Mouse (Mus musculus) liver, embryonic 14.5 days (tissue): ENCODE data around the gene Lkaaear1. TPM values are rescaled to one million over a fixed set of nuclear protein-coding genes. Genes with fewer than 3 reads are reported as not detected.

Experiments used
- ATAC-seq: fragments of 200-750 bp; cut with Nextera tagmentation; 2 replicates; pipeline ENCODE4 v1.8.0; 2017; ENCODE audit warnings: moderate number of reproducible peaks, mild to moderate bottlenecking, moderate library complexity; ENCODE audit not compliant: insufficient read depth
- DNase-seq, 3 experiments: peaks; one replicate each; pipeline ENCODE4 v3.0.0-alpha.2; 2012 to 2013; ENCODE audit warnings: low read depth in 3 of 3, low spot score in 3 of 3
- H3K27ac ChIP-seq: fragments of 300-500 bp; sonication (generic); 2 replicates; pipeline ENCODE4 v1.5.1; 2014; ENCODE audit warnings: moderate library complexity, mild to moderate bottlenecking, control low read depth, inconsistent platforms
- H3K27me3 ChIP-seq: fragments of 300-500 bp; sonication (generic); 2 replicates; pipeline ENCODE4 v1.6.1; 2014; ENCODE audit warnings: mild to moderate bottlenecking, low read length, moderate library complexity; ENCODE audit not compliant: control insufficient read depth, insufficient read depth
- H3K36me3 ChIP-seq: fragments of 300-500 bp; sonication (generic); replicated peaks from 2 replicates; pipeline ENCODE4 v1.6.1; 2014; ENCODE audit warnings: low read depth; ENCODE audit not compliant: control insufficient read depth, insufficient read depth
- H3K4me1 ChIP-seq, 2 experiments: fragments of 200-500 bp in 1 of 2; fragments of 300-500 bp in 1 of 2; sonication (generic) in 1 of 2; replicated peaks; 2 replicates each; pipeline ENCODE4 v1.6.1; 2012 to 2014; ENCODE audit warnings: antibody characterized with exemption in 1 of 2, inconsistent platforms in 1 of 2, low read length in 1 of 2; ENCODE audit not compliant: control insufficient read depth in 2 of 2, insufficient read depth in 2 of 2
- H3K4me2 ChIP-seq: fragments of 300-500 bp; sonication (generic); 2 replicates; pipeline ENCODE4 v1.6.1; 2014; ENCODE audit warnings: low read depth, mild to moderate bottlenecking, control low read depth, moderate library complexity
- H3K4me3 ChIP-seq, 2 experiments: fragments of 200-500 bp in 1 of 2; fragments of 300-500 bp in 1 of 2; sonication (generic) in 1 of 2; 2 replicates each; pipeline ENCODE4 v1.5.1; 2012 to 2014; ENCODE audit warnings: low read depth in 2 of 2, low read length in 2 of 2, mild to moderate bottlenecking in 2 of 2, control low read depth in 1 of 2, inconsistent platforms in 1 of 2, moderate library complexity in 1 of 2; ENCODE audit not compliant: insufficient read depth in 1 of 2
- H3K9ac ChIP-seq: fragments of 300-500 bp; sonication (generic); replicated peaks from 2 replicates; pipeline ENCODE4 v1.6.1; 2014; ENCODE audit warnings: mild to moderate bottlenecking, control low read depth, moderate library complexity
- H3K9me3 ChIP-seq: fragments of 300-500 bp; sonication (generic); 2 replicates; pipeline ENCODE4 v1.6.1; 2016; ENCODE audit warnings: low read length, mixed read lengths; ENCODE audit not compliant: control insufficient read depth
- CTCF ChIP-seq: IDR thresholded peaks from 2 replicates; pipeline ENCODE4 v1.5.1; 2016; ENCODE audit warnings: antibody characterized with exemption, low read depth, control low read depth
- EP300 ChIP-seq: IDR thresholded peaks from 2 replicates; pipeline ENCODE4 v1.6.1; 2016; ENCODE audit warnings: antibody characterized with exemption, low read depth
- WGBS: fragments of 180-500 bp; shearing (Covaris S2); extraction: QIAGEN DNeasy Blood & Tissue Kit; methylation state at CpG from one replicate; pipeline ENCODE4 v1.1.7; 2014; ENCODE audit not compliant: insufficient replicate concordance; 5-methylcytosine and 5-hydroxymethylcytosine counted together
- polyA plus RNA-seq, 2 experiments: library from polyadenylated mRNA; depleted of rRNA in 1 of 2; stranded (reverse) in 1 of 2; unstranded in 1 of 2; fragments of >200 nt; fragmentation: Nextera tagmentation in 1 of 2; extraction: Ambion mirVana in 1 of 2; gene quantifications; 2 replicates each; pipeline versions ENCODE4 v1.2.1 to v1.2.3; 2012 to 2014

The Lkaaear1 gene
- polyA plus RNA-seq, 2 experiments, result not detected

DNA sequence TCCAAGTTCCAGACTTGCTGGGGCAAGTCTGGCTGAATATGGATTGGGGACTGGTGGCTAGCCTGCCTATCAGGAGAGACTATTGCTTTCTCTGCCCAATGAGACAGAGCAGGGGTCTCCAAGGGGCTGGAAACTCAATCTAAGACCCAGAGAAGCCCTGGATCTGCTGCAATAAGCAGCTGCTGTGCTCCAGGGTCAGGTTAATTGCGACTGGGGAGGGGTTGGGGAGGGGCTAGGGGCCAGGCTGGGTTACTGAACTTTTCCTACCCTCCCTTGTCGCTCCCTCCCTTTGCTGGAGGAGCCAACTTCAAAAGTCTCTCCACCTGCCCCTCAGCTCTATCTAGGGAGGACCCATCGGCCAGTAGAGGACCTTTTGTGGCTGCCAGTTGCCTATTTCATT is 41.5 kb downstream of the Lkaaear1 start, which contains the start of gene Gm29797:
Gm29797 (plus strand) TSS at position 301 of the 400 bp plus-strand sequence.
- no peak for TF ChIP-seq CTCF
- no peak for TF ChIP-seq EP300
- H3K9me3 ChIP-seq, result no peaks in the 10 kb centered on the region
- WGBS, result 54% methylated on average over 3 of the region's 3 CpGs
- H3K27me3 ChIP-seq, result no peaks in the 10 kb centered on the region
- H3K4me3 ChIP-seq, result no peak within 1 kb of the TSS
- no peak within 1 kb of the TSS for H3K4me2 ChIP-seq
- H3K36me3 ChIP-seq, result peaks cover 5% of the 10 kb centered on the region
- no peak within 1 kb of the TSS for H3K9ac ChIP-seq
- ATAC-seq, result no peak
- no peak within 1 kb of the TSS for H3K27ac ChIP-seq
- H3K4me1 ChIP-seq, result peaks cover 0 to 7% of the 10 kb centered on the region in 2 experiments; a peak in 1 of 4 replicates
- DNase-seq, result no peak

DNA sequence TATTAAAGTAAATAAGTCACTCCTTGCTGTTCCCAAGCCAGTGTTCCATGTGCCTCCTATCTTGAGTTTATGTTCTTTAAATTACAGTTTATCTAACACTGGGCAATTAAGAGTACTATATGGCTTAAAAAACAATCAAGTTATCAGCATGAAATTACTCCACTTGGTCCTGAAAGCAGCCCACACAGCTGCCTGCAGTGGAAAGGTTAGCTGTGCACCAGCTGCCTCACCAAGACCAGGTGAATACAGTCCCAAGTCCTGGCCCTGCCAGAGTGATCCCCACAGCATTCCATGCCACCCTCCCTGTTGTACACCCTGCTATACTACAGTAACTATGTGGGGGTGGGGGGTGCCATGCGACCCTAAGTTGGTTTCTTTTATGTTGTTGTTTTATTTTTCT is 44.7 kb downstream of the Lkaaear1 start:
- no peak for TF ChIP-seq CTCF
- H3K36me3 ChIP-seq, result peaks cover 23% of the 10 kb centered on the region
- no peak overlapping the region for H3K4me3 ChIP-seq
- H3K9me3 ChIP-seq, result no peaks in the 10 kb centered on the region
- WGBS, result 71% methylated on average over 1 of the region's 1 CpGs
- DNase-seq, result no peak
- H3K27me3 ChIP-seq, result no peaks in the 10 kb centered on the region
- no peak for ATAC-seq
- H3K27ac ChIP-seq, result no peak overlapping the region
- H3K9ac ChIP-seq, result no peak overlapping the region
- H3K4me1 ChIP-seq, result no peaks in the 10 kb centered on the region
- H3K4me2 ChIP-seq, result no peak overlapping the region

- H3K9me3 ChIP-seq, result no peaks in the 10 kb centered on the region
- no peak overlapping the region for H3K9ac ChIP-seq
- TF ChIP-seq EP300 (no peak), CTCF (no peak)
- no peak overlapping the region for H3K4me3 ChIP-seq
- H3K4me2 ChIP-seq, result no peak overlapping the region
- H3K27ac ChIP-seq, result no peak overlapping the region
- H3K4me1 ChIP-seq, result no peaks in the 10 kb centered on the region
- H3K36me3 ChIP-seq, result peaks cover 23% of the 10 kb centered on the region
- no peaks in the 10 kb centered on the region for H3K27me3 ChIP-seq
- DNase-seq (no peak), ATAC-seq (no peak)
Observed at GRCm38 (mm10) chr2:181653065-181653464, 45.2 kb downstream of the Lkaaear1 start.

DNA sequence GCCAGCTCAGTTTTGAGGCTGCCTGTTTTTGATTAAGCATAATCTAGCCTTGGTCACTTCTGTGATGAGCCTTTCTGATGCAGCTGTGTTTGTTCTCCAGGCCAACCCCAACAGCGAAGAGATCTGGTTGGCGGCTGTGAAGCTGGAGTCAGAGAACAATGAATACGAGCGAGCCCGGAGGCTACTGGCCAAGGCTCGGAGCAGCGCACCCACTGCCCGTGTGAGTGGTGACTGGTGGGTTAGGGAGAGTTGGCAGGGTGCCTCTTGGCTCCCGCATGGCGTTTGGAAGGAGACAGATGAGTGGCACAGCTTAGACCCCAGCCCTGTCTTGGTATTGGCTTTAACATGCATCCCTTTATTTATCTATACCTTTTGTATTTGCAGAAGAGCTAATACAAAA is 49.3 kb downstream of the Lkaaear1 start:
- Histone ChIP-seq H3K9me3 (no peaks in the 10 kb centered on the region), H3K27ac (no peak overlapping the region), H3K27me3 (no peaks in the 10 kb centered on the region), H3K9ac (no peak overlapping the region), H3K4me1 (no peaks in the 10 kb centered on the region), H3K4me2 (no peak overlapping the region), H3K36me3 (peaks cover 43% of the 10 kb centered on the region), H3K4me3 (no peak overlapping the region)
- WGBS, result 83% methylated on average over 10 of the region's 10 CpGs
- no peak for TF ChIP-seq CTCF
- TF ChIP-seq EP300, result no peak
- DNase-seq (no peak), ATAC-seq (no peak)

Other genes starting within 250 kb of the Lkaaear1 start
- 4.4 and 5.3 TPM in 2 replicates for gene Zbtb46, start 239.0 kb downstream of the Lkaaear1 start, polyA plus RNA-seq (2012; rRNA removed)
- 6.5 and 6.8 TPM in 2 replicates for gene Zbtb46, start 239.0 kb downstream of the Lkaaear1 start, polyA plus RNA-seq (2014; fragmentation: Nextera tagmentation; extraction: Ambion mirVana)
- gene Abhd16b, start 205.2 kb downstream of the Lkaaear1 start, polyA plus RNA-seq (2012; rRNA removed), result 0.01 TPM in 1 of 2 replicates, not detected in the other
- gene Abhd16b, start 205.2 kb downstream of the Lkaaear1 start, polyA plus RNA-seq (2014; fragmentation: Nextera tagmentation; extraction: Ambion mirVana), result not detected in 2 replicates
- gene Tpd52l2, start 201.3 kb downstream of the Lkaaear1 start, polyA plus RNA-seq (2012; rRNA removed), result 19.6 and 36.1 TPM in 2 replicates
- 78.3 and 80.5 TPM in 2 replicates for gene Tpd52l2, start 201.3 kb downstream of the Lkaaear1 start, polyA plus RNA-seq (2014; fragmentation: Nextera tagmentation; extraction: Ambion mirVana)
- 12.5 and 13.9 TPM in 2 replicates for gene Dnajc5, start 178.0 kb downstream of the Lkaaear1 start, polyA plus RNA-seq (2012; rRNA removed)
- gene Dnajc5, start 178.0 kb downstream of the Lkaaear1 start, polyA plus RNA-seq (2014; fragmentation: Nextera tagmentation; extraction: Ambion mirVana), result 20.0 and 23.7 TPM in 2 replicates
- gene Uckl1, start 113.5 kb downstream of the Lkaaear1 start, polyA plus RNA-seq (2012; rRNA removed), result 30.8 and 33.3 TPM in 2 replicates
- gene Uckl1, start 113.5 kb downstream of the Lkaaear1 start, polyA plus RNA-seq (2014; fragmentation: Nextera tagmentation; extraction: Ambion mirVana), result 18.7 and 21.6 TPM in 2 replicates
- gene Prpf6, start 106.6 kb downstream of the Lkaaear1 start, polyA plus RNA-seq (2012; rRNA removed), result 9.5 and 15.7 TPM in 2 replicates
- 22.3 and 25.9 TPM in 2 replicates for gene Prpf6, start 106.6 kb downstream of the Lkaaear1 start, polyA plus RNA-seq (2014; fragmentation: Nextera tagmentation; extraction: Ambion mirVana)
- 8.8 and 9.5 TPM in 2 replicates for gene Zfp512b, start 105.6 kb downstream of the Lkaaear1 start, polyA plus RNA-seq (2012; rRNA removed)
- 4.4 and 6.5 TPM in 2 replicates for gene Zfp512b, start 105.6 kb downstream of the Lkaaear1 start, polyA plus RNA-seq (2014; fragmentation: Nextera tagmentation; extraction: Ambion mirVana)
- gene Samd10, start 99.2 kb downstream of the Lkaaear1 start, polyA plus RNA-seq (2012; rRNA removed), result 1.6 TPM in 2 replicates
- gene Samd10, start 99.2 kb downstream of the Lkaaear1 start, polyA plus RNA-seq (2014; fragmentation: Nextera tagmentation; extraction: Ambion mirVana), result 1.5 TPM in 2 replicates
- 0.08 and 0.09 TPM in 2 replicates for gene Gm29797, start 41.4 kb downstream of the Lkaaear1 start, polyA plus RNA-seq (2012; rRNA removed)
- gene Gm29797, start 41.4 kb downstream of the Lkaaear1 start, polyA plus RNA-seq (2014; fragmentation: Nextera tagmentation; extraction: Ambion mirVana), result 0.14 TPM in 1 of 2 replicates, not detected in the other
- 5.5 TPM in 2 replicates for gene Sox18, start 26.8 kb downstream of the Lkaaear1 start, polyA plus RNA-seq (2012; rRNA removed)
- gene Sox18, start 26.8 kb downstream of the Lkaaear1 start, polyA plus RNA-seq (2014; fragmentation: Nextera tagmentation; extraction: Ambion mirVana), result 4.1 and 5.0 TPM in 2 replicates
- gene Tcea2, start 18.1 kb downstream of the Lkaaear1 start, polyA plus RNA-seq (2012; rRNA removed), result 3.0 and 3.4 TPM in 2 replicates
- 1.3 and 1.8 TPM in 2 replicates for gene Tcea2, start 18.1 kb downstream of the Lkaaear1 start, polyA plus RNA-seq (2014; fragmentation: Nextera tagmentation; extraction: Ambion mirVana)
- 19.0 and 20.6 TPM in 2 replicates for gene Rgs19, start 4.5 kb downstream of the Lkaaear1 start, polyA plus RNA-seq (2012; rRNA removed)
- gene Rgs19, start 4.5 kb downstream of the Lkaaear1 start, polyA plus RNA-seq (2014; fragmentation: Nextera tagmentation; extraction: Ambion mirVana), result 15.8 and 21.0 TPM in 2 replicates
- 0.11 and 0.21 TPM in 2 replicates for gene Oprl1, start 16.6 kb upstream of the Lkaaear1 start, polyA plus RNA-seq (2012; rRNA removed)
- 0.06 TPM in 1 of 2 replicates, not detected in the other for gene Oprl1, start 16.6 kb upstream of the Lkaaear1 start, polyA plus RNA-seq (2014; fragmentation: Nextera tagmentation; extraction: Ambion mirVana)
- gene Myt1, start 64.9 kb upstream of the Lkaaear1 start, polyA plus RNA-seq (2012; rRNA removed), result 0.02 and 0.09 TPM in 2 replicates
- gene Myt1, start 64.9 kb upstream of the Lkaaear1 start, polyA plus RNA-seq (2014; fragmentation: Nextera tagmentation; extraction: Ambion mirVana), result not detected in 2 replicates
- 6.3 and 9.1 TPM in 2 replicates for gene Pcmtd2, start 139.4 kb upstream of the Lkaaear1 start, polyA plus RNA-seq (2012; rRNA removed)
- 12.5 and 15.4 TPM in 2 replicates for gene Pcmtd2, start 139.4 kb upstream of the Lkaaear1 start, polyA plus RNA-seq (2014; fragmentation: Nextera tagmentation; extraction: Ambion mirVana)
- gene Polr3k, start 165.9 kb upstream of the Lkaaear1 start, polyA plus RNA-seq (2012; rRNA removed), result 7.7 and 12.7 TPM in 2 replicates
- gene Polr3k, start 165.9 kb upstream of the Lkaaear1 start, polyA plus RNA-seq (2014; fragmentation: Nextera tagmentation; extraction: Ambion mirVana), result 31.0 and 31.5 TPM in 2 replicates